In genomic region chr3:142498941-142499340, GRCm38 (mm10) we compare ENCODE assay signal across 16 mouse cellular contexts. TPM values are rescaled to one million over a fixed set of nuclear protein-coding genes. Genes with fewer than 3 reads are reported as not detected.
DNase-seq lines count a peak whose midpoint lies in the region; ATAC-seq lines count a peak whose summit lies in the region.
"Had no signal": no experiment of that assay in that cellular context is flagged by ENCODE, and none has a peak within 500 bp of the region (broad histone marks: within the 10 kb centered on the region; RNA-seq: fewer than 3 reads in every experiment).

No protein-coding gene starts in this region.

- intact Hi-C loops in heart, postnatal 10 days (cut with DNase I) = loop anchor here (5.0 kb wide), 1 partner anchor 33 kb away; the partner anchor contains the start of gene Gbp7

- no peak overlapping the region for H3K4me3 ChIP-seq in hindbrain, embryonic 14.5 days (replicated peaks; ENCODE audit: low read length)
- H3K4me3 ChIP-seq in hindbrain, embryonic 13.5 days = no peak overlapping the region
- no peak overlapping the region for H3K4me3 ChIP-seq in neural tube, embryonic 14.5 days (ENCODE audit: low read depth, low read length)
- H3K4me3 ChIP-seq: embryonic facial prominence, embryonic 13.5 days; left cerebral cortex, adult 2 months; stomach, embryonic 15.5 days had no signal

- no peaks in the 10 kb centered on the region for H3K4me1 ChIP-seq in hindbrain, embryonic 14.5 days (replicated peaks; ENCODE audit: control insufficient read depth, insufficient read depth, low read length)
- H3K4me1 ChIP-seq in hindbrain, embryonic 13.5 days (replicated peaks) = no peaks in the 10 kb centered on the region
- H3K4me1 ChIP-seq in neural tube, embryonic 14.5 days (ENCODE audit: control insufficient read depth, insufficient read depth, low read length) = no peaks in the 10 kb centered on the region
- H3K4me1 ChIP-seq: embryonic facial prominence, embryonic 13.5 days had no signal

- H3K27me3 ChIP-seq in hindbrain, embryonic 14.5 days (ENCODE audit: control insufficient read depth, insufficient read depth, low read length) = no peaks in the 10 kb centered on the region
- H3K27me3 ChIP-seq in hindbrain, embryonic 13.5 days = no peaks in the 10 kb centered on the region
- H3K27me3 ChIP-seq in neural tube, embryonic 14.5 days (ENCODE audit: control insufficient read depth, insufficient read depth, low read length) = no peaks in the 10 kb centered on the region
- H3K27me3 ChIP-seq: embryonic facial prominence, embryonic 13.5 days; stomach, embryonic 15.5 days had no signal

- no peak overlapping the region for H3K9ac ChIP-seq in hindbrain, embryonic 14.5 days
- no peak overlapping the region for H3K9ac ChIP-seq in hindbrain, embryonic 13.5 days
- no peak overlapping the region for H3K9ac ChIP-seq in neural tube, embryonic 14.5 days (replicated peaks; ENCODE audit: low read depth, low read length)
- H3K9ac ChIP-seq: embryonic facial prominence, embryonic 13.5 days; stomach, embryonic 15.5 days had no signal

- WGBS in hindbrain, embryonic 14.5 days = 73% methylated on average over 5 of the region's 5 CpGs
- WGBS in hindbrain, embryonic 13.5 days = 80% methylated on average over 5 of the region's 5 CpGs
- 70% methylated on average over 5 of the region's 5 CpGs for WGBS in neural tube, embryonic 14.5 days

- DNase-seq in hindbrain, embryonic 14.5 days (ENCODE audit: low spot score) = no peak
- no peak for DNase-seq in neural tube, embryonic 10.5 days (ENCODE audit: extremely low spot score, low spot score)
- peak; percentile 84 for DNase-seq in cerebellum, adult 9-11 months
- DNase-seq in layer of hippocampus, postnatal 25 days (ENCODE audit: extremely low spot score in 1 of 2, low spot score in 1 of 2) = no peak
- DNase-seq in thymus, postnatal 14 days = no peak
- DNase-seq in heart, postnatal 10 days = no peak
- DNase-seq: adrenal gland, adult 8-10 months; kidney, adult 18-20 months; liver; right cerebral cortex, postnatal 4 days; thymus, postnatal 36 days had no signal

- H3K9me3 ChIP-seq in hindbrain, embryonic 14.5 days (ENCODE audit: control insufficient read depth, low read length) = no peaks in the 10 kb centered on the region
- no peaks in the 10 kb centered on the region for H3K9me3 ChIP-seq in hindbrain, embryonic 13.5 days
- no peaks in the 10 kb centered on the region for H3K9me3 ChIP-seq in neural tube, embryonic 14.5 days (ENCODE audit: control insufficient read depth, low read length)
- H3K9me3 ChIP-seq: embryonic facial prominence, embryonic 13.5 days; stomach, embryonic 15.5 days had no signal

- no peak overlapping the region for H3K4me2 ChIP-seq in hindbrain, embryonic 14.5 days (replicated peaks)
- no peak overlapping the region for H3K4me2 ChIP-seq in hindbrain, embryonic 13.5 days
- H3K4me2 ChIP-seq in neural tube, embryonic 14.5 days (ENCODE audit: low read depth, low read length) = no peak overlapping the region
- H3K4me2 ChIP-seq: embryonic facial prominence, embryonic 13.5 days; stomach, embryonic 15.5 days had no signal

- no peak overlapping the region for H3K27ac ChIP-seq in hindbrain, embryonic 14.5 days
- no peak overlapping the region for H3K27ac ChIP-seq in hindbrain, embryonic 13.5 days
- no peak overlapping the region for H3K27ac ChIP-seq in neural tube, embryonic 14.5 days (ENCODE audit: low read depth, low read length)
- H3K27ac ChIP-seq: embryonic facial prominence, embryonic 13.5 days; left cerebral cortex, adult 2 months; stomach, embryonic 15.5 days had no signal

- no peaks in the 10 kb centered on the region for H3K36me3 ChIP-seq in hindbrain, embryonic 14.5 days (replicated peaks; ENCODE audit: control insufficient read depth, insufficient read depth)
- H3K36me3 ChIP-seq in hindbrain, embryonic 13.5 days = no peaks in the 10 kb centered on the region
- H3K36me3 ChIP-seq in neural tube, embryonic 14.5 days (ENCODE audit: control insufficient read depth, insufficient read depth, low read length) = no peaks in the 10 kb centered on the region
- H3K36me3 ChIP-seq: embryonic facial prominence, embryonic 13.5 days; stomach, embryonic 15.5 days had no signal

- peak; percentile 55; the same call in 1 of the 2 replicates for ATAC-seq in hindbrain, embryonic 14.5 days (ENCODE audit: low FRiP score)
- no peak for ATAC-seq in hindbrain, embryonic 13.5 days (ENCODE audit: low FRiP score)
- ATAC-seq in neural tube, embryonic 14.5 days (ENCODE audit: low read depth) = 0 out of 2 replicates have a peak, but pooled peaks have one; percentile 24

RNA-seq across cellular contexts. Expression of gene Gbp5, which starts 5.2 kb away (rescaled TPM):
- polyA plus RNA-seq in hindbrain, embryonic 14.5 days (2014; fragmentation: Nextera tagmentation; extraction: Ambion mirVana) = 0.23 and 0.25 TPM in 2 replicates
- polyA plus RNA-seq in hindbrain, embryonic 13.5 days (2015; fragmentation: Nextera tagmentation; extraction: Ambion mirVana) = 0.13 TPM in 1 of 2 replicates, not detected in the other
- polyA plus RNA-seq in neural tube, embryonic 14.5 days (2014; fragmentation: Nextera tagmentation; extraction: Ambion mirVana) = 0.08 and 0.11 TPM in 2 replicates
- total RNA-seq in layer of hippocampus, postnatal 25 days (2021) = 1 to 10 TPM; 1.0 to 1.2 TPM
- total RNA-seq in heart, postnatal 10 days (2021) = 1 to 10 TPM; 4.8 to 6.7 TPM

RNA-seq across cellular contexts. Expression of gene Gbp7, which starts 31.2 kb away (rescaled TPM):
- 2.5 and 2.8 TPM in 2 replicates for polyA plus RNA-seq in hindbrain, embryonic 14.5 days (2014; fragmentation: Nextera tagmentation; extraction: Ambion mirVana)
- polyA plus RNA-seq in hindbrain, embryonic 13.5 days (2015; fragmentation: Nextera tagmentation; extraction: Ambion mirVana) = 1.7 TPM in 2 replicates
- polyA plus RNA-seq in neural tube, embryonic 14.5 days (2014; fragmentation: Nextera tagmentation; extraction: Ambion mirVana) = 1.0 and 2.4 TPM in 2 replicates
- total RNA-seq in layer of hippocampus, postnatal 25 days (2021) = 1 to 10 TPM; 2.2 TPM
- total RNA-seq in heart, postnatal 10 days (2021) = 10 to 100 TPM in 1 of 2 experiments, 1 to 10 TPM in 1; 7.1 to 10.5 TPM
